Mouse (Mus musculus): ENCODE data around the gene Hist1h1a. TPM values are rescaled to one million over a fixed set of nuclear protein-coding genes. Genes with fewer than 3 reads are reported as not detected.

Hist1h1a gene
- polyA plus RNA-seq, 1 experiment from 2014 or later, result 3.2 TPM

- Histone ChIP-seq H3K4me1 (ENCODE audit: control insufficient read depth, insufficient read depth, low read length) (peaks cover 9% of the 10 kb centered on the region), H3K9ac (ENCODE audit: low read depth, low read length) (peak overlapping the region; percentile 66), H3K9me3 (ENCODE audit: control insufficient read depth, low read length) (no peaks in the 10 kb centered on the region), H3K4me2 (ENCODE audit: low read depth, low read length) (peak overlapping the region; percentile 54), H3K27ac (replicated peaks; ENCODE audit: low read depth, low read length) (peak overlapping the region; percentile 82), H3K4me3 (ENCODE audit: low read depth, low read length) (peak overlapping the region; percentile 38), H3K27me3 (replicated peaks; ENCODE audit: control insufficient read depth, insufficient read depth, low read length) (no peaks in the 10 kb centered on the region), H3K36me3 (ENCODE audit: control insufficient read depth, insufficient read depth, low read length) (no peaks in the 10 kb centered on the region)
- WGBS, result 3% methylated on average over 6 of the region's 6 CpGs
- ATAC-seq (ENCODE audit: low read depth) (no peak), DNase-seq (ENCODE audit: low spot score) (no peak)
These were observed 10.7 kb upstream of the Hist1h1a start for GRCm38 (mm10) chr13:23752742-23753172.

GRCm38 (mm10) chr13:23753314-23754078 is 10.0 kb upstream of the Hist1h1a start:
- peak overlapping the region; percentile 38; the same call in 1 of the 2 replicates for H3K4me3 ChIP-seq (ENCODE audit: low read depth, low read length)
- DNase-seq (ENCODE audit: low spot score), result no peak
- H3K27ac ChIP-seq (replicated peaks; ENCODE audit: low read depth, low read length), result peak overlapping the region; percentile 82

GRCm38 (mm10) chr13:23755000-23755399 is 8.5 kb upstream of the Hist1h1a start:
- H3K4me3 ChIP-seq (ENCODE audit: low read depth, low read length), result no peak overlapping the region
- H3K9me3 ChIP-seq (ENCODE audit: control insufficient read depth, low read length), result no peaks in the 10 kb centered on the region
- H3K4me1 ChIP-seq (ENCODE audit: control insufficient read depth, insufficient read depth, low read length), result peaks cover 6% of the 10 kb centered on the region; the same call in 1 of the 2 replicates
- peak overlapping the region; percentile 58 for H3K27ac ChIP-seq (replicated peaks; ENCODE audit: low read depth, low read length)
- ATAC-seq (ENCODE audit: low read depth) (no peak), DNase-seq (ENCODE audit: low spot score) (no peak)
- H3K27me3 ChIP-seq (replicated peaks; ENCODE audit: control insufficient read depth, insufficient read depth, low read length), result no peaks in the 10 kb centered on the region
- no peaks in the 10 kb centered on the region for H3K36me3 ChIP-seq (ENCODE audit: control insufficient read depth, insufficient read depth, low read length)
- no peak overlapping the region for H3K4me2 ChIP-seq (ENCODE audit: low read depth, low read length)
- no peak overlapping the region for H3K9ac ChIP-seq (ENCODE audit: low read depth, low read length)

More at GRCm38 (mm10) chr13:23753314-23754078, 10.0 kb upstream of the Hist1h1a start:
- no peaks in the 10 kb centered on the region for H3K9me3 ChIP-seq (ENCODE audit: control insufficient read depth, low read length)
- H3K9ac ChIP-seq (ENCODE audit: low read depth, low read length), result peak overlapping the region; percentile 66
- H3K4me2 ChIP-seq (ENCODE audit: low read depth, low read length), result peak overlapping the region; percentile 54
- no peak for ATAC-seq (ENCODE audit: low read depth)
- no peaks in the 10 kb centered on the region for H3K27me3 ChIP-seq (replicated peaks; ENCODE audit: control insufficient read depth, insufficient read depth, low read length)
- 56% methylated on average over 4 of the region's 4 CpGs for WGBS
- H3K4me1 ChIP-seq (ENCODE audit: control insufficient read depth, insufficient read depth, low read length), result peaks cover 4% of the 10 kb centered on the region; the same call in 1 of the 2 replicates
- no peaks in the 10 kb centered on the region for H3K36me3 ChIP-seq (ENCODE audit: control insufficient read depth, insufficient read depth, low read length)

- peak; percentile 99 for DNase-seq (ENCODE audit: low spot score)
- peak; percentile 81 for ATAC-seq (ENCODE audit: low read depth)
- peaks cover 7% of the 10 kb centered on the region; the same call in 1 of the 2 replicates for H3K4me1 ChIP-seq (ENCODE audit: control insufficient read depth, insufficient read depth, low read length)
- WGBS, result under 1% methylated on average over 11 of the region's 22 CpGs
- peak within 1 kb of the TSS; percentile 69 for H3K9ac ChIP-seq (ENCODE audit: low read depth, low read length)
- peak within 1 kb of the TSS; percentile 93 for H3K27ac ChIP-seq (replicated peaks; ENCODE audit: low read depth, low read length)
- no peaks in the 10 kb centered on the region for H3K27me3 ChIP-seq (replicated peaks; ENCODE audit: control insufficient read depth, insufficient read depth, low read length)
- no peaks in the 10 kb centered on the region for H3K36me3 ChIP-seq (ENCODE audit: control insufficient read depth, insufficient read depth, low read length)
- no peaks in the 10 kb centered on the region for H3K9me3 ChIP-seq (ENCODE audit: control insufficient read depth, low read length)
- H3K4me3 ChIP-seq (ENCODE audit: low read depth, low read length), result peak within 1 kb of the TSS; percentile 45
- peak within 1 kb of the TSS; percentile 76 for H3K4me2 ChIP-seq (ENCODE audit: low read depth, low read length)
These were observed 6.7 kb upstream of the Hist1h1a start, which contains the start of gene Hist1h4b for GRCm38 (mm10) chr13:23756790-23757189. Gene Hist1h4b (plus strand): TSS chr13:23757013.

GRCm38 (mm10) chr13:23757211-23757773 is 6.2 kb upstream of the Hist1h1a start:
- Histone ChIP-seq H3K9me3 (ENCODE audit: control insufficient read depth, low read length) (no peaks in the 10 kb centered on the region), H3K27me3 (replicated peaks; ENCODE audit: control insufficient read depth, insufficient read depth, low read length) (no peaks in the 10 kb centered on the region), H3K27ac (replicated peaks; ENCODE audit: low read depth, low read length) (peak overlapping the region; percentile 93), H3K9ac (ENCODE audit: low read depth, low read length) (peak overlapping the region; percentile 69), H3K4me1 (ENCODE audit: control insufficient read depth, insufficient read depth, low read length) (peaks cover 7% of the 10 kb centered on the region; the same call in 1 of the 2 replicates), H3K36me3 (ENCODE audit: control insufficient read depth, insufficient read depth, low read length) (no peaks in the 10 kb centered on the region), H3K4me3 (ENCODE audit: low read depth, low read length) (peak overlapping the region; percentile 45), H3K4me2 (ENCODE audit: low read depth, low read length) (peak overlapping the region; percentile 76)
- ATAC-seq (ENCODE audit: low read depth) (peak; percentile 0; the same call in 1 of the 2 replicates), DNase-seq (ENCODE audit: low spot score) (peak; percentile 58)
- WGBS, result 2% methylated on average over 13 of the region's 23 CpGs

- Histone ChIP-seq H3K27me3 (replicated peaks; ENCODE audit: control insufficient read depth, insufficient read depth, low read length) (no peaks in the 10 kb centered on the region), H3K4me2 (ENCODE audit: low read depth, low read length) (peak overlapping the region; percentile 76), H3K9ac (ENCODE audit: low read depth, low read length) (no peak overlapping the region; the same call in 1 of the 2 replicates), H3K27ac (replicated peaks; ENCODE audit: low read depth, low read length) (peak overlapping the region; percentile 93), H3K36me3 (ENCODE audit: control insufficient read depth, insufficient read depth, low read length) (no peaks in the 10 kb centered on the region), H3K4me3 (ENCODE audit: low read depth, low read length) (peak overlapping the region; percentile 45), H3K9me3 (ENCODE audit: control insufficient read depth, low read length) (no peaks in the 10 kb centered on the region), H3K4me1 (ENCODE audit: control insufficient read depth, insufficient read depth, low read length) (peaks cover 7% of the 10 kb centered on the region)
- no peak for DNase-seq (ENCODE audit: low spot score)
- ATAC-seq (ENCODE audit: low read depth), result no peak
- 54% methylated on average over 3 of the region's 3 CpGs for WGBS
These were observed 5.5 kb upstream of the Hist1h1a start for GRCm38 (mm10) chr13:23757921-23758320.

GRCm38 (mm10) chr13:23759251-23759771 is 4.2 kb upstream of the Hist1h1a start:
- H3K4me1 ChIP-seq (ENCODE audit: control insufficient read depth, insufficient read depth, low read length), result peaks cover 13% of the 10 kb centered on the region
- 0 out of 2 replicates have a peak overlapping the region, but pooled peaks have one; percentile 84 for H3K4me2 ChIP-seq (ENCODE audit: low read depth, low read length)
- no peaks in the 10 kb centered on the region for H3K36me3 ChIP-seq (ENCODE audit: control insufficient read depth, insufficient read depth, low read length)
- DNase-seq (ENCODE audit: low spot score), result no peak
- no peaks in the 10 kb centered on the region for H3K9me3 ChIP-seq (ENCODE audit: control insufficient read depth, low read length)
- WGBS, result 74% methylated on average over 3 of the region's 3 CpGs
- peak overlapping the region; percentile 93; the same call in 1 of the 2 replicates for H3K27ac ChIP-seq (replicated peaks; ENCODE audit: low read depth, low read length)
- ATAC-seq (ENCODE audit: low read depth), result no peak
- H3K27me3 ChIP-seq (replicated peaks; ENCODE audit: control insufficient read depth, insufficient read depth, low read length), result no peaks in the 10 kb centered on the region
- H3K9ac ChIP-seq (ENCODE audit: low read depth, low read length), result no peak overlapping the region
- no peak overlapping the region for H3K4me3 ChIP-seq (ENCODE audit: low read depth, low read length)

DNA sequence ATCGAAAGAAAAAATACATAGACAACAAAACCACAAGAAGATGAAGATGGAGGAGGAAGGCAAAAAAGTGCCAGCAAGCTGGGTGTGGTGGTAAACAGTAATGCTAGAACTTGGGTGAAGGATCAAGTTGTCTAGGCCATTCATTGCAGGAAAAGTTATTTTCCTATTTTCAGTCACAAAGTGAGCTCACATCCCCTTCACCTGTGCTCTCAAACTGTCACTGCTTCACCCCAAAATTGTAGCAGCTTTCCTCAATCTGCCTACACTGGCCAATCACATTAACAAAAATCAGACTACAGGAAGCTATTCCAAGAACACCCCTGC is 3.6 kb upstream of the Hist1h1a start:
- H3K4me1 ChIP-seq (ENCODE audit: control insufficient read depth, insufficient read depth, low read length), result peaks cover 18% of the 10 kb centered on the region
- H3K27me3 ChIP-seq (replicated peaks; ENCODE audit: control insufficient read depth, insufficient read depth, low read length), result no peaks in the 10 kb centered on the region
- no peak for DNase-seq (ENCODE audit: low spot score)
- peak overlapping the region; percentile 93 for H3K27ac ChIP-seq (replicated peaks; ENCODE audit: low read depth, low read length)
- 83% methylated on average over 1 of the region's 1 CpGs for WGBS
- H3K9me3 ChIP-seq (ENCODE audit: control insufficient read depth, low read length), result no peaks in the 10 kb centered on the region
- no peak for ATAC-seq (ENCODE audit: low read depth)
- peak overlapping the region; percentile 84 for H3K4me2 ChIP-seq (ENCODE audit: low read depth, low read length)
- peak overlapping the region; percentile 68 for H3K9ac ChIP-seq (ENCODE audit: low read depth, low read length)
- H3K36me3 ChIP-seq (ENCODE audit: control insufficient read depth, insufficient read depth, low read length), result no peaks in the 10 kb centered on the region
- peak overlapping the region; percentile 54 for H3K4me3 ChIP-seq (ENCODE audit: low read depth, low read length)
